Mouse (Mus musculus) left cerebral cortex, adult 11 months (tissue): ENCODE measurements around the gene Trip10.
"Not testable (repeated sequence)": the region's sequence is repeated elsewhere in the genome, so short reads cannot be mapped to it uniquely, and the experiment has no call there.

Source experiments
- DNase-seq: peaks from one replicate; pipeline ENCODE4 v3.0.0; 2022; ENCODE audit warnings: low spot score

Gene Trip10

DNA sequence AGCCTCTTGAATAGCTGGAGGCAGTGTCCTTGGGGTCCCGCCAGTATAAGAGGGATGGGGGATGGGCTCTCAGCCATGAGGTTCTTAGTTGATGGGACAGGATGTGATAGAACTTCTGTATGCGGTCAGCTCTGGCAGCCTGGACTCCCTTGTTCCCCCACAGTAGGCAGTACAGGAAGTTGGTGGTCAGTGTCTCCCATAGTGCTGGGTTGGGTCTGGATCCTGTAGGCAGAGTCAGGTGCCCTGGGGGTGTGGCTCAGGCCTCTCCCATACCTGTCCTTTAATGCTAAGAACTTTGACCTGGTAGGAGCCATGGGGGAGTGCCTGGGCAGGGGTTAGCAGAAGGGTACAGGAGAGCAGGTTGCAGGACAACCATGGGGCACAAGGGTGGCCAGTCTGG is 14.9 kb downstream of the Trip10 start:
- no peak for DNase-seq

DNA sequence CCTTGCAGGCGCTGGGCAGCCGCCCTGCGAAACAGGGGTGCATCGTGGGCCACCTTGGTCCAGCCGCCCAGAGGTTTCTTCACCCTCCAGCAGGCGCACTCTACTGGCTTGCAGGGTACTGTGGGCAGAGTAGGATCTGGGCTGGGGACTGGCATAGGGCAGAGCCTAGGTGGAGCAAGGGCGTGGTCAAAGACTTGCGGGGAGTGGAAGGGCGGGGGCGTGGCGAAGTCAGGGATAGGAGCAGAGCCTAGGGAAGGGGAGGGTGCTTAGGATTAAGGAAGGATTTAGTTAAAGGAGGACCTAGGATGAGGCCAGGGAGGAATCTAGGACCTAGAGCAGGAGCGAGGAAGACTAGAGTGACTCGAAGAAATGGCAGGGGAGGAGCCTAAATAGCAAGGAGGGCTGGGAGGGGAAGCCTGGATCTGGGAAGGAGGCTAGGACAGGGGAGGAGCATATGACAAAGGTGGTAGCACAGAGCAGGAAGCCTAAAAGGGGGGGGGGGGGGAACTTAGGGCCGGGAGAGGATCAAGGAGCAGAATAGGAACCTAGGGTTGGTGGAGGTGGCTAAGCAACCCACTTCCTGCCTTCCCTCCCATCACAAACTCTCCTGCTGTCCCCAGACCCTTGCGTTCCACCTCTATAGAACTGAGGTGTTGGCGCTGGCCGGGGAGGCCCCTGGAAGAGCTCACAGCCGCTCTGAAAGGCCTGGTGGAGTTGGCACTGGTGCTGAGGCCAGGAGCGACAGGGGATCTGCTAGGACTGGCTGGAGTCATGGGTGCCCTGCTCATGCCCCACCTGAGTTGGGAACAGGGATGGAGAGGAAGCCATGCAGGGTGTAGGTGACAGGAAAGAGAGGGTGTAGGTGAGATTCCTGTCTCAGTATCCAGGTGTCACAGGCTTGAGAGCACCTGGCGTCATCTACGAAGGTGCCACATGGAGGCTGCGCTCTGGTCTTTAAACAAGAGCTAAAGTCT is 16.0 kb downstream of the Trip10 start:
- DNase-seq: no peak

DNA sequence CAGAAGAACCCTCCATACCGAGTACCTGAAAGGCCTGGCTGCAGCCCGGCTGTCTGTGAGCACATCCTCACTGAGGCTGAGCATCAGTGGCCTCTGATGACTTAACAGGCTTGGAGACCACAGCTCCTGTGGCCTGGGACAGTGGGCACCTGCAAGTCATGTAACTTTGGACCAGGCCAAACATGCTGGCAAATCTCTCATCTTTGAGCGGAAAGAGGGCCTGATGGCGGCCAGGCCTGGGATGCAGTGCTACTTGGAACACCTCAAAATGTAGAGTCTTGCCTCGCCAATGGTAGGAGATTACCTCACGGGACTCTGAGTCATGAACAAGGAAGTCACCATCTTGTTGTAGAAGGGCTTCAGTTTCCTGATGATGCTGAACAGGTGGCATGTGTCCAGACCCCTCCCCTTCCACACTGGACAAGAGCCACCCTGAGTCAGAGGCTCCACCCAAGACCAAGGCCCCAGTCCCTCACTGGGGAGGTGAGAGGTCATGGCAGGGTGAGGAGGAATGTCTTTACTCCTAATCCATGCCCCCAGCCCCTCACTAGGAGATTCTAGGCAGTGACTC is 18.4 kb downstream of the Trip10 start:
- no peak for DNase-seq

DNA sequence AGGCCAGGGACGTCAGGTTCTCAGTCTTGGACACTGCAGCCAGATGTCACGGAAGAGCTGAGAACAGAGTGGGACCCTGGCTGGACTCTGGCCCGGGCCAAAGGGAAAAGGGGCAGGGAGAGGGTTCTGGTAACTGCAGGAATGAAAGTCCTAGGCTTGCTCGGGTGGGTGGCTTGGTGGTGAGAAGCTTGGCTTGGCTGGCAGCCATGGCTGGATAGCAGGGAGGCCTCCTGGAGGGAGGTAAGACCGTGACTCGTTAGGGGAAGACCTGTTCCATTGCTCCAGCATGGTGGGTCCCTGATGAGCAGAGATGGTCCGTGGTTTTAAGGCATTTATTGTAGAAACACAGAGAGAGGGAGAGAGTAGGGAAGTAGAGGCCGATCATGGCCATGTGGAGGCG is 22.0 kb downstream of the Trip10 start:
- no peak for DNase-seq

- DNase-seq: no peak
Measured at GRCm38 (mm10) chr17:57273846-57274245, 24.6 kb downstream of the Trip10 start.

DNA sequence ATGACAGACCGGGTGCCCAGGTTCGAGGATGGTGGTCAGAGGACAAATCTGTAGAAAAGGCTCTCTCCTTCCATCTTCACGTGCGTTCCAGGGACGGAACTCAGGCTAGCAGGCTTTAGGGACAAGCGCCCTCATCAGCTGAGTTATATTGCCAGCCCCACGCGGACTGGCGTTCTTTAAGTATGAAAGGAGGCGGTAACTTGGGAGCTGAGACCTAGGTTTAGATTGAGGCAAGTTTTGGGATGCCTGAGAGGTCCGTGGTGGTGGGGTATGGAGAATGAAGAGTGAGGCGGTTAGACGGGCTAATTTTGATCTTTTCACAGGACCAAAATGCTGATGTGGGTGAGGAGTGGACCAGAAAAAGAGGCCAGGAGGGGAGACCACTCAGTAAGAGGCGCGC is 25.4 kb downstream of the Trip10 start:
- DNase-seq: no peak

DNA sequence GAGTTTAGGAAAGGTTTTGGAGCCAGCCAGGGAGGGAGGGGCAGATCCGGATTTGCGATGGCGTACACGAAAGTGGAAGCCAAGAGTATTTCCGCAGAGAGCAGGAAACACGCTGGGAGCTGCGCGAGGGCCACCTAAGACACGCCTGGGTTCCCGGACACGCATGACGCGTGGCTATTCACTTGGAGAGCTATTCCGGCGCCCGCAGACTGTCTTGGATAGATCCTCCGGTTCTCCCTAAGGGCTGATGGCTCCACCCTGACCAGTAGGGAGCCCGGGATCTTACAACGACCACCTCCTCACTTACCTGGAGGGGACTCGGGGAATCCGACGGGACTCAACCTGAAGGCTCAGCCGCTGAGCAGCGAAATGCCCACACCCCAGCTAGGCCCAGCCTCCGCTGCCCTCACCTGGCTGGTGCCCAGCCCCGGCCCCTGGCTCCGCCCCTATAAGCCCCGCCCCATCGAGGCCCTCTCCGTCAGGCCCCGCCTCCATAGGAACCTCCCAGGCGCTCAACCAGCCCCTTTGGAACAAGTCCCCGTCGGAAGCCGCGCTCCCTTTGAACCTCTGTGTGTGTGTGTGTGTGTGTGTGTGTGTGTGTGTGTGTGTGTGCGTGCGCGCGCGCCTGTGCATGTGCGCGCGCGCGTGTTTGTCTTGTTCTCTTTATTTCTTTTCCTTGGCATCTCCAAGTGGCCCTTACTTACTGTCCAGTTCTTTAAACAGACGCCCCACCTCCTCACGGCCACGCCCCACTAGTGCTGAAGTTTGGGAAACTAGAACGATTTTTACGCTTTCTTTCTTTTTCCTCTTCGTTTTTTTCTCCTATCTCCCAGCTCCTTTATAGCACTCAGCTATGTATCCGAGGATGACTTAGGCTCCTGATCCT is 26.1 kb downstream of the Trip10 start:
- DNase-seq: peak; percentile 36

GRCm38 (mm10) chr17:57275997-57276351 is 26.7 kb downstream of the Trip10 start:
- no peak for DNase-seq

GRCm38 (mm10) chr17:57276634-57277121 is 27.4 kb downstream of the Trip10 start:
- peak; percentile 52 for DNase-seq

- DNase-seq: not testable (repeated sequence)
Measured at GRCm38 (mm10) chr17:57277598-57278261, 28.5 kb downstream of the Trip10 start.

DNA sequence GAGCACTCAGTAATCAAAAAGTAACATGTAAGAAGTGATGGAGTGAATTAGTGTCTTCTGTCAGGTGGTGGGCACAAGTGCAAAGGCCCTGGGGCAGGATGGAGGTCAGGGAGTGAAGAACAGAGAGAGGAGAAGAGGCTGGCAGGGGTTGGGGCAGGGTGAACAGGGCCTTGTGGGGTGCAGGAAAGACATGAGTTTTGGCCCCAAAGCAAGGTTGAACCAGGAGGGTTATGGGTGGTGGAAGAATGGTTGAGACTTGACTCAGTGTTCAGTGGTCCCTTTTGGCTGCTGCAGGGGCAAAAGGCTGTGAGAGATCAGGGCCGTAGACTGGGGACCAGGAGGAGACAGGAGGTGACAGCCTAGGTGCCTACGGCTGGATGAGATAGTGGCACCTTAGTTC is 29.3 kb downstream of the Trip10 start:
- DNase-seq: no peak

DNA sequence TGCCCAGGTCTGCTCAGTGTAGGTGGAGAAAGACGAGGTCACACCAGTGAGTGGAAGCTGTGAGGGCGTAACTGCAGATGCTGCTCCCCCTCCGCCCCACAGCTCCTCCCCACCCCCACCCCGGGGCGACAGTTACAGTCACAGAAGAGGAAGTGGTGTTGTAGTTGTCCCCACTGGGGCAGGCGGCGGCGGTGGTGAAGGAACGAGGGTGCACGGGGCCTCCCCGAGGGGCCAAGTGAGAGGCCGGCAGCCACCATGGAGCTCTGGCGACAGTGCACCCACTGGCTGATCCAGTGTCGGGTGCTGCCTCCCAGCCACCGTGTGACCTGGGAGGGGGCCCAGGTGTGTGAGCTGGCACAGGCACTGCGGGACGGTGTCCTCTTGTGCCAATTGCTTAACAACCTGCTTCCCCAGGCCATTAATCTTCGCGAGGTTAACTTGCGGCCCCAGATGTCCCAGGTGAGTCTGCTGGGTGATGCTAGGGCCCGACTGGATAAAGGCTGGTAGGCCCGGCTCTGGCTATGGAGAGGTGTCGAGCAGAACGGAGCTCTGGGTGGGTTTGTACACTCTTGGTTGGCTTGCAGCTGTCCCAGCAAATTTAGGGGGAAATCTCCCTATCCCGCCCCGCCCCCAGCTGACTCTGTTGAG is 29.8 kb downstream of the Trip10 start, which contains the start of gene Vav1:
Gene Vav1, plus strand, starts transcription at position 158 of the 648 bp plus-strand sequence.
- no peak for DNase-seq

- DNase-seq: no peak
Measured at GRCm38 (mm10) chr17:57279591-57280224, 30.5 kb downstream of the Trip10 start.

DNA sequence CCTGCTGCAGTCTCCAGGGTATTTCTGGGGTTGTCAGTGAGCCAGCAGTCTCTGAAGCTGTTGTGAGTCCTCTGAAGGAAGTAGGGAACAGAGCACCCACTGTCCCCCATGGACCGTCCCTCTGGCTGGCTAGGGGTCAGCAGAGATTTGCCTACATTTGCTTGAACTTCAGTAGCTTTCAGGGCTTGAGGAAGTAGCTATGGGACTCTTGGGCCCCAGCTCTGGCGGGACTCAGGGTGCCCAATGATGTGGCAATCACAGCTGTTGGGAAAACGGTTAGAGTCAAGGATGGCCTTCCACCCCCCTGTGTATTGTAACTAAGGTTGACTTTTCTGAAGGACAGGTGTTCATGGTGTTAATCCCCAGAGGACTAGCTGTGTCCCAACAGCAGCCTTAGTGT is 31.2 kb downstream of the Trip10 start:
- no peak for DNase-seq

GRCm38 (mm10) chr17:57283906-57284305 is 34.7 kb downstream of the Trip10 start:
- DNase-seq: no peak

DNA sequence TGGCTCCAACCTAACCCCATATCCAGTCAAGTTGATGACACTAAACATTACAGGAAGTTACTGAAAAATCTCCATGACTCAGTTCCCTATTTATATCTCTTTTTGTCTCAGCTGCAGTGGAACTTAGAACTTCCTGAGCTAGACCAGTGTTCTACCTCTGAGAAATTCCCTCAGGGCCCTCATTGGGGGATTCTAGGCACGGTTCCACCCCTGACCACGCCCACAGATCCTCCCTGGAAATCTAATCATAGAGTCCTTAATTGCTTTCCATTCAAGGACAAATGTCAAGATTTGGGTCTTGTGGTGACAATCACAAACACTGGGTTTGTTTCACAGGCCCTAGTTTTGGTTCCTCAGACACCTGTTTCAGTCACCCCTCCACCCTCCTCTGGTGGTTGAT is 35.8 kb downstream of the Trip10 start:
- DNase-seq: no peak

GRCm38 (mm10) chr17:57286718-57287355 is 37.6 kb downstream of the Trip10 start:
- no peak for DNase-seq

GRCm38 (mm10) chr17:57289252-57289651 is 40.0 kb downstream of the Trip10 start:
- DNase-seq: no peak

GRCm38 (mm10) chr17:57290001-57290670 is 40.9 kb downstream of the Trip10 start:
- no peak for DNase-seq

DNA sequence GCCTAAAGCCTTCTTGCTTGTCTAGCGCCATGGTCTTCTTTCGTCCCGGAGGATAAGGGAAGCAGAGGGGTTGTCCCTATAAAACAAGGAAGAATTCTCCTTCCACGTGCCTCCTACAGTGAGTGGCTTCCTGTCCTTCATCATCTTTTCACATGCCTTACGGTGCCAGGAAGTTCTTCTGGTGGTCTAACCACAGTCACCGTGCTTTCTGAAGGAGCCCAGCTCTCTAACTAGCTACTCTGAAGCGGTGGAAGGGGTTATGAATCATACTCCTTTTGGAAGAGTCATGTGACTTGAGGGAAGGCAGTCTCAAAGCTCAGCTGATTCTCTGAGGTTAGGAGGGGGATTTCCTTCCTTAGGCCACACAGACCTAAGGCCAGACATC is 41.4 kb downstream of the Trip10 start:
- DNase-seq: no peak
